Mouse (Mus musculus): ENCODE data around the gene Thap7.

Gene Thap7

GRCm38 (mm10) chr16:17530640-17531288 is at the start of gene Thap7:
Gene Thap7, minus strand, starts transcription at chr16:17531136.
- in situ Hi-C loops (cut with MseI, MboI), result no loop called here

GRCm38 (mm10) chr16:17576825-17577215 is 45.9 kb upstream of the Thap7 start:
- in situ Hi-C loops (cut with MseI, MboI), result no loop called here

GRCm38 (mm10) chr16:17575870-17576824 is 45.2 kb upstream of the Thap7 start:
- in situ Hi-C loops (cut with MseI, MboI), result no loop called here

- in situ Hi-C loops (cut with MseI, MboI), result no loop called here
These were observed 35.2 kb upstream of the Thap7 start for GRCm38 (mm10) chr16:17566186-17566585.

- in situ Hi-C loops (cut with MseI, MboI), result no loop called here
These were observed 33.8 kb upstream of the Thap7 start for GRCm38 (mm10) chr16:17564771-17565170.

GRCm38 (mm10) chr16:17564221-17564620 is 33.3 kb upstream of the Thap7 start:
- in situ Hi-C loops (cut with MseI, MboI), result no loop called here

- in situ Hi-C loops (cut with MseI, MboI), result no loop called here
These were observed 32.6 kb upstream of the Thap7 start for GRCm38 (mm10) chr16:17563580-17563979.

GRCm38 (mm10) chr16:17561751-17562208 is 30.8 kb upstream of the Thap7 start, which contains the start of gene P2rx6:
Gene P2rx6, plus strand, starts transcription at chr16:17561885.
- in situ Hi-C loops (cut with MseI, MboI), result no loop called here

GRCm38 (mm10) chr16:17561128-17561750 is 30.3 kb upstream of the Thap7 start, which contains the start of gene Lrrc74b:
Gene Lrrc74b, minus strand, starts transcription at chr16:17561247.
- in situ Hi-C loops (cut with MseI, MboI), result no loop called here

GRCm38 (mm10) chr16:17559396-17560027 is 28.6 kb upstream of the Thap7 start:
- in situ Hi-C loops (cut with MseI, MboI), result no loop called here

GRCm38 (mm10) chr16:17558811-17559210 is 27.9 kb upstream of the Thap7 start:
- in situ Hi-C loops (cut with MseI, MboI), result no loop called here

- in situ Hi-C loops (cut with MseI, MboI), result no loop called here
These were observed 27.1 kb upstream of the Thap7 start for GRCm38 (mm10) chr16:17557947-17558480.

- in situ Hi-C loops (cut with MseI, MboI), result no loop called here
These were observed 26.0 kb upstream of the Thap7 start for GRCm38 (mm10) chr16:17556907-17557306.

GRCm38 (mm10) chr16:17556180-17556579 is 25.2 kb upstream of the Thap7 start:
- in situ Hi-C loops (cut with MseI, MboI), result no loop called here

GRCm38 (mm10) chr16:17554702-17555101 is 23.8 kb upstream of the Thap7 start:
- in situ Hi-C loops (cut with MseI, MboI), result loop anchor here in 1 of 2 experiments (5.0 kb wide), 1 partner anchor 63 kb away; the partner anchor contains the start of gene Smpd4

- in situ Hi-C loops (cut with MseI, MboI), result loop anchor here in 1 of 2 experiments (5.0 kb wide), 1 partner anchor 63 kb away; the partner anchor contains the start of gene Smpd4
These were observed 23.2 kb upstream of the Thap7 start for GRCm38 (mm10) chr16:17553910-17554685.

GRCm38 (mm10) chr16:17552837-17553236 is 21.9 kb upstream of the Thap7 start:
- in situ Hi-C loops (cut with MseI, MboI), result loop anchor here in 1 of 2 experiments (5.0 kb wide), 1 partner anchor 64 kb away; the partner anchor contains the start of gene Smpd4

- in situ Hi-C loops (cut with MseI, MboI), result no loop called here
These were observed 11.7 kb upstream of the Thap7 start for GRCm38 (mm10) chr16:17542632-17543031.

GRCm38 (mm10) chr16:17536584-17536983 is 5.6 kb upstream of the Thap7 start:
- in situ Hi-C loops (cut with MseI, MboI), result loop anchor here in 1 of 2 experiments (5.0 kb wide), 1 partner anchor 49 kb away; the partner anchor contains the start of gene Aifm3
